24 mouse cellular contexts compared by ENCODE assay signal in the genomic region with DNA sequence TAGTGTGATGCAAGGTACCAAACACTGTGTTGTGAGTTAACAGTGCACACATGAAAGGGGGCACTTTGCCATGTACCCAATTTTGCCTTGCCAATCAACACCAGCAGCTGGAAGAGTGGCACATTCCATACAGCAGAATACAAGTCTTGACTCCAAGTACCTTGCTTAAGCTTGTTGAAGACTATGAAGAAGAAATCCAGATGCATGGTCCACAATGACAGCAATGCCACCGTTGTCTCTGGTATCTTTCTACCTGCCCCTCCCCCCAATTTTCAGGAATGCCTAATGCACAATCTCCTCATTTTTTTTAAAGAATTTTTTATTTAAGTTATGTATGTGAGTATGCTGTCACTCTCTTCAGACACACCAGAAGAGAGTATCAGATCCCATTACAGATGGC. TPM values are rescaled to one million over a fixed set of nuclear protein-coding genes. Genes with fewer than 3 reads are reported as not detected.
DNase-seq lines count a peak whose midpoint lies in the region; ATAC-seq lines count a peak whose summit lies in the region.
"Had no signal": no experiment of that assay in that cellular context is flagged by ENCODE, and none has a peak within 500 bp of the region (broad histone marks: within the 10 kb centered on the region; RNA-seq: fewer than 3 reads in every experiment).

No protein-coding gene starts in this region.

- 84% methylated on average over 1 of the region's 1 CpGs for WGBS in embryonic facial prominence, embryonic 13.5 days
- 87% methylated on average over 1 of the region's 1 CpGs for WGBS in embryonic facial prominence, embryonic 10.5 days
- 81% methylated on average over 1 of the region's 1 CpGs for WGBS in heart, embryonic 11.5 days (ENCODE audit: insufficient replicate concordance)

- no peak for DNase-seq in embryonic facial prominence, embryonic 10.5 days (ENCODE audit: low spot score)
- peak; percentile 88 for DNase-seq in heart, adult 11 months
- DNase-seq in testis, postnatal 10 days (ENCODE audit: low spot score), result peak; percentile 43
- no peak for DNase-seq in testis, postnatal 14 days (ENCODE audit: low spot score)
- peak; percentile 4 for DNase-seq in urinary bladder, postnatal 25 days (ENCODE audit: low spot score)
- no peak for DNase-seq in urinary bladder, adult 2 months (ENCODE audit: low spot score)
- DNase-seq: adrenal gland, adult 2 months; adrenal gland, postnatal 10 days; adrenal gland, postnatal 25 days; B cell, adult 2 months; cerebellum, adult 11 months; cerebellum, adult 18-20 months; cerebellum, adult 8-10 months; cerebellum, adult 9-11 months; cerebellum, postnatal 14 days; cerebellum, postnatal 36 days; embryo, embryonic 11 days; forebrain, postnatal 0 days had no signal

- H3K36me3 ChIP-seq in embryonic facial prominence, embryonic 13.5 days, result no peaks in the 10 kb centered on the region
- H3K36me3 ChIP-seq in embryonic facial prominence, embryonic 10.5 days (replicated peaks), result no peaks in the 10 kb centered on the region
- H3K36me3 ChIP-seq in heart, embryonic 11.5 days (ENCODE audit: control insufficient read depth, insufficient read depth, low read length), result no peaks in the 10 kb centered on the region
- H3K36me3 ChIP-seq: forebrain, embryonic 15.5 days; G1E had no signal

- ATAC-seq in embryonic facial prominence, embryonic 13.5 days (ENCODE audit: insufficient number of reproducible peaks, insufficient read depth, low FRiP score, low TSS enrichment, low read depth), result peak; percentile 40; the same call in 1 of the 2 replicates
- no peak for ATAC-seq in heart, embryonic 11.5 days (replicated peaks; ENCODE audit: insufficient number of reproducible peaks, low FRiP score, low TSS enrichment)
- ATAC-seq: CD4-positive, CD25-positive, alpha-beta regulatory T cell, adult 4 months; forebrain, embryonic 13.5 days; forebrain, embryonic 15.5 days; forebrain, postnatal 0 days had no signal

- H3K9me3 ChIP-seq in embryonic facial prominence, embryonic 13.5 days, result no peaks in the 10 kb centered on the region
- H3K9me3 ChIP-seq in embryonic facial prominence, embryonic 10.5 days, result peaks cover 5% of the 10 kb centered on the region; the same call in 1 of the 2 replicates
- no peaks in the 10 kb centered on the region; the same call in 1 of the 2 replicates for H3K9me3 ChIP-seq in heart, embryonic 11.5 days (replicated peaks; ENCODE audit: control insufficient read depth, low read length)
- H3K9me3 ChIP-seq: forebrain, embryonic 13.5 days; forebrain, embryonic 15.5 days; G1E had no signal

- no peak overlapping the region for H3K4me3 ChIP-seq in embryonic facial prominence, embryonic 13.5 days
- H3K4me3 ChIP-seq in embryonic facial prominence, embryonic 10.5 days, result no peak overlapping the region
- H3K4me3 ChIP-seq in heart, embryonic 11.5 days (ENCODE audit: low read depth, low read length), result no peak overlapping the region
- H3K4me3 ChIP-seq: forebrain, embryonic 13.5 days; forebrain, embryonic 15.5 days had no signal

- H3K27me3 ChIP-seq in embryonic facial prominence, embryonic 13.5 days, result no peaks in the 10 kb centered on the region
- no peaks in the 10 kb centered on the region for H3K27me3 ChIP-seq in embryonic facial prominence, embryonic 10.5 days (replicated peaks; ENCODE audit: low read depth, poor library complexity, severe bottlenecking)
- no peaks in the 10 kb centered on the region for H3K27me3 ChIP-seq in heart, embryonic 11.5 days (ENCODE audit: control insufficient read depth, insufficient read depth, low read length)
- H3K27me3 ChIP-seq: forebrain, embryonic 13.5 days; forebrain, embryonic 15.5 days had no signal

- H3K27ac ChIP-seq in embryonic facial prominence, embryonic 13.5 days, result no peak overlapping the region
- H3K27ac ChIP-seq in embryonic facial prominence, embryonic 10.5 days (replicated peaks), result no peak overlapping the region
- no peak overlapping the region for H3K27ac ChIP-seq in heart, embryonic 11.5 days (ENCODE audit: low read depth, low read length)
- H3K27ac ChIP-seq: forebrain, embryonic 13.5 days; forebrain, embryonic 15.5 days had no signal

- no peak overlapping the region for H3K9ac ChIP-seq in embryonic facial prominence, embryonic 13.5 days
- H3K9ac ChIP-seq in heart, embryonic 11.5 days (ENCODE audit: low read depth, low read length), result no peak overlapping the region
- H3K9ac ChIP-seq: forebrain, embryonic 13.5 days; forebrain, embryonic 15.5 days; forebrain, postnatal 0 days had no signal

- H3K4me2 ChIP-seq in embryonic facial prominence, embryonic 13.5 days, result no peak overlapping the region
- H3K4me2 ChIP-seq in heart, embryonic 11.5 days, result no peak overlapping the region
- H3K4me2 ChIP-seq: forebrain, embryonic 13.5 days; forebrain, embryonic 15.5 days had no signal

- no peaks in the 10 kb centered on the region for H3K4me1 ChIP-seq in embryonic facial prominence, embryonic 13.5 days
- H3K4me1 ChIP-seq in embryonic facial prominence, embryonic 10.5 days, result no peaks in the 10 kb centered on the region
- H3K4me1 ChIP-seq in heart, embryonic 11.5 days (ENCODE audit: control insufficient read depth, insufficient read depth, low read length), result no peaks in the 10 kb centered on the region
- H3K4me1 ChIP-seq: forebrain, embryonic 13.5 days; forebrain, embryonic 15.5 days had no signal

RNA-seq across cellular contexts. Expression of a gene that starts 40.5 kb away (rescaled TPM):
- 42.9 and 44.0 TPM in 2 replicates for polyA plus RNA-seq in embryonic facial prominence, embryonic 13.5 days (2015; fragmentation: Nextera tagmentation; extraction: Ambion mirVana)
- polyA plus RNA-seq in embryonic facial prominence, embryonic 10.5 days (2016; fragmentation: Nextera tagmentation; extraction: Ambion mirVana), result 56.4 and 58.5 TPM in 2 replicates
- 27.5 TPM in 2 replicates for polyA plus RNA-seq in heart, embryonic 11.5 days (2014; fragmentation: Nextera tagmentation; extraction: Ambion mirVana)
- polyA plus RNA-seq in urinary bladder, adult 2 months (2012; rRNA removed), result 10.6 and 10.7 TPM in 2 replicates

Comparison
In these comparisons a context has a peak if more than half of its experiments do, and no peak if none do; other contexts are left out.
1. DNase-seq: peak in heart, adult 11 months (single experiment), testis, postnatal 10 days (single experiment) and urinary bladder, postnatal 25 days (single experiment); none in embryonic facial prominence, embryonic 10.5 days (single experiment), testis, postnatal 14 days (single experiment) and urinary bladder, adult 2 months (single experiment).